Mouse (Mus musculus) embryonic fibroblast, embryonic 13.5 days (primary cell): Measurements from ENCODE around the gene Ccdc13. TPM values are rescaled to one million over a fixed set of nuclear protein-coding genes. Genes with fewer than 3 reads are reported as not detected.

Experiments
- H3K27ac ChIP-seq: 2 replicates; pipeline ENCODE4 v1.5.1; 2012; ENCODE audit warnings: low read length, control low read depth, inconsistent platforms; ENCODE audit not compliant: insufficient read depth
- H3K4me1 ChIP-seq: 2 replicates; pipeline ENCODE4 v1.6.1; 2011; ENCODE audit warnings: low read length; ENCODE audit not compliant: control insufficient read depth, insufficient read depth
- H3K4me3 ChIP-seq: 2 replicates; pipeline ENCODE4 v1.5.1; 2011; ENCODE audit warnings: mild to moderate bottlenecking, control low read depth, low read length; ENCODE audit not compliant: insufficient read depth
- CTCF ChIP-seq: IDR thresholded peaks from 2 replicates; pipeline ENCODE4 v1.5.1; 2011; ENCODE audit warnings: mild to moderate bottlenecking, control low read depth, low read length, moderate library complexity, borderline replicate concordance; ENCODE audit not compliant: insufficient read depth
- POLR2A ChIP-seq: IDR thresholded peaks from 2 replicates; pipeline ENCODE4 v1.6.1; 2011; ENCODE audit warnings: low read depth, mild to moderate bottlenecking, control low read depth, low read length, moderate library complexity
- polyA plus RNA-seq: library from polyadenylated mRNA; stranded (reverse); fragments of >200 nt; gene quantifications from 2 replicates; pipeline ENCODE4 v1.2.4, GENCODE M21; 2011; ENCODE audit warnings: low read depth; ENCODE audit not compliant: missing spikeins, insufficient read length

The Ccdc13 gene
- polyA plus RNA-seq, 1 experiment: not detected

- H3K4me3 ChIP-seq: no peak overlapping the region
- H3K4me1 ChIP-seq: peaks cover 9% of the 10 kb centered on the region
- no peak for TF ChIP-seq POLR2A
- no peak for TF ChIP-seq CTCF
- H3K27ac ChIP-seq: no peak overlapping the region
Measured at GRCm38 (mm10) chr9:121807947-121808346, 31.3 kb downstream of the Ccdc13 start.

- no peak overlapping the region for H3K4me3 ChIP-seq
- no peak overlapping the region for H3K27ac ChIP-seq
- TF ChIP-seq CTCF (no peak), POLR2A (no peak)
- peaks cover 12% of the 10 kb centered on the region for H3K4me1 ChIP-seq
Measured at GRCm38 (mm10) chr9:121807546-121807945, 31.7 kb downstream of the Ccdc13 start.

DNA sequence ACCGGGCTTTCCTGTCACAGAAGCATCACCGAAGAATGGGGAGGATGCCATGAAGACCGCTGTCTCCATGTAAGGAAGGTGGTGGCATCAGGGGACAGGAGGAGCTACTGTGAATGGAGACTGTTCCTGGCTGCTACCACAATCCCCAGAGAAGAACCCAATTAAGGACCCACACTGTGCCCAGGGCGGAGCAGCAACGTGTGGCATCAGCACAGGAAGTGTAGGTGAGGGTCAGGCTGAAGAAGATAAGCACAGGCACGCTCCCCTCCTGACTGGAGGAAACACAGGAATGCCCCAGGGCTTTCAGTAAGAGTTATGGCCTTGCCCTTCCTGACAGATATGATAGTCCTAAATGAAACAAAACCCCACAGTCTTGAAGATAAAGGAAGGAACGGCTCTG is 36.5 kb downstream of the Ccdc13 start:
- Histone ChIP-seq H3K4me1 (peaks cover 12% of the 10 kb centered on the region), H3K27ac (no peak overlapping the region), H3K4me3 (no peak overlapping the region)
- no peak for TF ChIP-seq CTCF
- TF ChIP-seq POLR2A: no peak

GRCm38 (mm10) chr9:121798887-121799520 is 40.3 kb downstream of the Ccdc13 start:
- Histone ChIP-seq H3K4me3 (no peak overlapping the region), H3K4me1 (peaks cover 12% of the 10 kb centered on the region), H3K27ac (no peak overlapping the region)
- no peak for TF ChIP-seq POLR2A

GRCm38 (mm10) chr9:121797722-121798121 is 41.5 kb downstream of the Ccdc13 start:
- TF ChIP-seq POLR2A (no peak), CTCF (no peak)
- H3K27ac ChIP-seq: no peak overlapping the region
- peaks cover 2% of the 10 kb centered on the region; the same call in 1 of the 2 replicates for H3K4me1 ChIP-seq
- no peak overlapping the region for H3K4me3 ChIP-seq

DNA sequence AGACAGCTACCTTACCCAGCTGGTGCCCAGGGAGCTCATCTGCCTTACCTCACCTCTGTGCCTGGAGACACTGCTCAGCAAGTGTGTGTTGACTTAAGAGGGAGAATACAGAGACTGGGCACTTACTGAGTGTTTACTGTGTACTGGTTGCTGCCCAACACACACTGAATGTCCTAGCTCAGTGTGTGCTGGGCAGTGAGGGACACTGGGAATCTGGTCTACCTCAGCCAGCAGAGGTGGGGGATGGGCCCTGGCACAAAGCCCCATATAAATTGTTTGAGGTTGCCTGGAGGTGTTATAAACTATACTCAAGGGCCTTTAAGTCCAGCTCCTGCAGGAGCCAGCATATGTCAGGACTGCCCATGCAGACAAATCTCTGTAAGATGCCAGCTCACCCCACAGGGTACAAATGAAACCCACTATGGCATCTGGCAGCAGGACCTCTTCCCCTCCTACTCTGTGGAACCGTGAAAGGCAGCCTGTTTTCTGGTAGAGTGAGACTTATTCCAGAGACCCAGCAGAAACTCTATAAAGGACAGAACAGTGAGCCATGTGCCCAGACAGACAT is 44.2 kb downstream of the Ccdc13 start:
- Histone ChIP-seq H3K27ac (no peak overlapping the region), H3K4me1 (no peaks in the 10 kb centered on the region), H3K4me3 (no peak overlapping the region)
- TF ChIP-seq POLR2A (no peak), CTCF (no peak)

DNA sequence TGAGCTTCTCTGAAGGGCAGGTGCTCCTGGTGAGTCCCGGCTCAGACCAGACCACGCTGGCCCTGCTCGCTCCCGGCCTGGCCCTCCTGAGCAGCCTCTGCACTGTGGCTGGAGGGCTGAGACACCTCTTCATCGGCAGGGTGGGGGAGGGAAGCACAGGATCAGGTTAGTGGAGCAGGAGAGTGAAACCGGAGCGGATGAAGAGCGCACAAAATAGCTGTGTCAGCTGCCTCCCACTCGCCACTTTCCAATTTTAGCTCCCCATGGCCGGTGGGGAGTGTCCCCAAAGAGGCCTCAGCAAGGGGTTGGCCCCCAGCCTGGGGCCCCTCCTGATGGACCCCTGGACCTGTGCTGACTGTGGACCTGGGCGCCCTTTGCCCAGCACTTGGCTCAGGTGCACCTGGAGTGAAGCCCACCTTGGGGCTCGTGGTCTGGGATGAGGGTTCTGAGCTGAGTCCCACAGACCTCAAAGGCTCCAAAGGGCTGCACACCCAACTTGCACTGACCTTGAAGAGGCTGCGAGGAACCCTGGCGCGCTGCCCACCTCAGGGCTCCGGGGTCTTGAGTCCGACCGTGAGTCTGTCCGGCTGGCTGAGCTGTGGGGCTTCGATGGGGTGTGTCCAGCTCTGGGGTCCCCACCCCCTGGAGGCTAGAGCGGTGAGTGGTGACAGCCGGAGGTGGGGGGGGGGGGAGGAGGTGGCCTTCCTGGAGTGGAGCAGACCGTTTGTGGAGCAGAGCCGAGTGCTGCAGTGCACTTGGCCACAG is 47.3 kb downstream of the Ccdc13 start, which contains the start of gene Hhatl:
Gene Hhatl (minus strand): TSS at position 751 of the 765 bp plus-strand sequence.
- TF ChIP-seq POLR2A: no peak
- TF ChIP-seq CTCF: no peak
- Histone ChIP-seq H3K4me3 (no peak within 1 kb of the TSS), H3K4me1 (no peaks in the 10 kb centered on the region), H3K27ac (no peak within 1 kb of the TSS)

DNA sequence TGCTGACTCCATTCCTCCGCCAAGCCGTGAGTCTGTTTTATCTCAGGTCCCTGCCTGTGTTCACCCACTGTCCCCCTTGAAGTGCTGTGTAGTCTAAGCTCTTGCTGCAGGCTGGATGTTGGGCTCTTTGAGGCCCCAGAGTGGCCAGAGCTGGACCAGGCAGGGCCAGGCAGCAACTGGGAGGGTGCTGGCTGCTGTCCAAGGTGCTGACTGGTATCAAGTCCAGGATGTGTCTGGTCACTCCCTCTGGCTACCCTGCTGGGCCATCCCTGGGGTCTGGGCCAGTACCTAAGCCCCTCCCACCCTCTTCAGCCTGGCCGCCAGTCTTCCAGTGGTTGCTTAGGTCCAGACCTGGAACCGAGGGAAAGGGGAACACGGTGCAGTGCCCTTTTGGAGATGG is 48.1 kb downstream of the Ccdc13 start:
- TF ChIP-seq POLR2A: no peak
- TF ChIP-seq CTCF: no peak
- Histone ChIP-seq H3K27ac (no peak overlapping the region), H3K4me3 (no peak overlapping the region), H3K4me1 (no peaks in the 10 kb centered on the region)

GRCm38 (mm10) chr9:121786359-121786758 is 52.9 kb downstream of the Ccdc13 start:
- Histone ChIP-seq H3K27ac (no peak overlapping the region), H3K4me3 (no peak overlapping the region), H3K4me1 (no peaks in the 10 kb centered on the region)
- no peak for TF ChIP-seq CTCF
- TF ChIP-seq POLR2A: no peak

DNA sequence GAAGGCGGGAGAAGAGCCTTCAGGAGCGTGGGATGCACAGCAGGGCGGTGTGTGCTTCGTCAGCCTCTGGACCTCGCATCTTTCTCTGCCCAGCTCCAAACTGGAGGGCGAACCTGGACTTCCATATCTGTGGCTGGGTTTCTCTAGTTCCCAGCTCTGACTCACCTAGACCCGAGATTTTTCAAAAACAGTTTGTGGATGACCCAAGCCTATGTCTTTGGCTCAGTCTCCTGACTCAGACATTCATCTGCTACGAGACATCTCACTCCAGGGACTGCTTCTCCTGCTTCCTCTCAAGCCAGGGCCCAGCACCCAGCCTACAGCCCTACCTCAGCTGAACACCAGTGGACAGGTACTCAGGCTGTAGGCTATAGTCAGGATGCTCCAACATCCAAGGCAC is 54.0 kb downstream of the Ccdc13 start:
- H3K4me1 ChIP-seq: no peaks in the 10 kb centered on the region
- H3K27ac ChIP-seq: no peak overlapping the region
- H3K4me3 ChIP-seq: no peak overlapping the region
- no peak for TF ChIP-seq POLR2A
- no peak for TF ChIP-seq CTCF

DNA sequence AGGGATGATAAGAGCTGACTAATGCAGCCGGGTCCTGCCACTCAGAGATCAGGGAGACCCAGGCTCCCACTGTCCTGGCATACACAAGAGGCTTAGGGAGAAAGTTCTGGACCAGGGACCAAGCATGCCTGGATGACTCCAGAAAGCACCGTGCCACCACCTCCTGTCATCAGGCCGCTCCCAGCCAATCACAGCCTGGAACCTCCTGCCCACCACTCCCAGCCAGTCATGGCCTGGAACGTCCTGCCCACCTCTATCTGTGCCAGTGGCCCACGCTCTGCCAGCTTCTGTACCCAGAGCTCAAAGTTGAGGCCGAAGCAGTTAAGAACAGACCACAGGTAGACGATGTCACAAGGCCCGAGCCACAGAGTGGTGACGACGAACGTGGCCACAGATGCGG is 54.5 kb downstream of the Ccdc13 start:
- TF ChIP-seq CTCF (no peak), POLR2A (no peak)
- Histone ChIP-seq H3K4me1 (no peaks in the 10 kb centered on the region), H3K4me3 (no peak overlapping the region), H3K27ac (no peak overlapping the region)
